Mouse (Mus musculus) gastrocnemius, adult 2 months (tissue): ENCODE results near the gene Snrnp35. TPM values are rescaled to one million over a fixed set of nuclear protein-coding genes. Genes with fewer than 3 reads are reported as not detected.
A peak's percentile ranks its signal among the peaks of the same experiment; 100 is the strongest.

Source experiments
- DNase-seq: peaks from one replicate; pipeline ENCODE4 v3.0.0; 2022
- H3K27ac ChIP-seq: fragments of 200-600 bp; 2 replicates; pipeline ENCODE4 v1.8.1; 2022; ENCODE audit warnings: mild to moderate bottlenecking
- H3K4me3 ChIP-seq: fragments of 200-600 bp; 2 replicates; pipeline ENCODE4 v1.8.1; 2022; ENCODE audit warnings: mild to moderate bottlenecking, moderate library complexity
- CTCF ChIP-seq: fragments of 200-600 bp; IDR thresholded peaks from 2 replicates; pipeline ENCODE4 v1.8.1; 2022; ENCODE audit warnings: antibody characterized with exemption, mild to moderate bottlenecking, moderate library complexity
- intact Hi-C: fragments of 180-260 bp; cut with DNase I; formaldehyde crosslinking; loops from one replicate; pipeline ENCODE4 v1.15.1; 2025
- total RNA-seq, 2 experiments: library from RNA; stranded (reverse); gene quantifications; 2 replicates each; pipeline ENCODE4 v1.2.3; 2021

Gene Snrnp35
- total RNA-seq, 2 experiments from 2014 or later: 27.7 to 33.1 TPM

GRCm38 (mm10) chr5:124536776-124537175 lies 53.8 kb downstream of the Snrnp35 start:
- H3K27ac ChIP-seq: peak overlapping the region; percentile 86
- intact Hi-C loops: loop anchor here (5.0 kb wide), 1 partner anchor 174 kb away; the partner anchor contains the start of gene Cdk2ap1
- no peak for TF ChIP-seq CTCF
- peak overlapping the region; percentile 54 for H3K4me3 ChIP-seq
- DNase-seq: peak; percentile 84

- H3K27ac ChIP-seq: peak overlapping the region; percentile 0; the same call in 1 of the 2 replicates
- intact Hi-C loops: loop anchor here (1.0 to 5.0 kb wide), 2 partner anchors 107 to 177 kb away; partner anchors contain the start of gene Cdk2ap1
- no peak overlapping the region for H3K4me3 ChIP-seq
- peak; percentile 63 for DNase-seq
- peak; percentile 73 for TF ChIP-seq CTCF
Measured at GRCm38 (mm10) chr5:124538813-124539792, 56.2 kb downstream of the Snrnp35 start.

GRCm38 (mm10) chr5:124539905-124540304 lies 57.0 kb downstream of the Snrnp35 start:
- TF ChIP-seq CTCF: no peak
- intact Hi-C loops: loop anchor here (5.0 kb wide), 1 partner anchor 178 kb away; the partner anchor contains the start of gene Cdk2ap1
- no peak for DNase-seq
- Histone ChIP-seq H3K27ac (peak overlapping the region; percentile 87), H3K4me3 (peak overlapping the region; percentile 95)

GRCm38 (mm10) chr5:124540383-124540786 lies 57.5 kb downstream of the Snrnp35 start, which contains the start of gene Tmed2:
Tmed2 (plus strand) TSS chr5:124540695.
- intact Hi-C loops: no loop called here
- DNase-seq: peak; percentile 97
- Histone ChIP-seq H3K4me3 (peak within 1 kb of the TSS; percentile 95), H3K27ac (peak within 1 kb of the TSS; percentile 93)
- TF ChIP-seq CTCF: peak; percentile 48

Other genes starting within 250 kb of the Snrnp35 start
- 10 to 100 TPM; 18.1 to 28.4 TPM for gene Pitpnm2, start 233.4 kb upstream of the Snrnp35 start, total RNA-seq
- gene Mphosph9, start 155.2 kb upstream of the Snrnp35 start, total RNA-seq: 1 to 10 TPM; 2.7 to 3.4 TPM
- gene 2810006K23Rik, start 155.0 kb upstream of the Snrnp35 start, total RNA-seq: 1 to 10 TPM; 6.2 to 8.7 TPM
- 100 to 1,000 TPM; 140 to 141 TPM for gene Cdk2ap1, start 120.1 kb upstream of the Snrnp35 start, total RNA-seq
- gene Sbno1, start 57.1 kb upstream of the Snrnp35 start, total RNA-seq: 10 to 100 TPM; 43.2 to 49.2 TPM
- 100 to 1,000 TPM; 178 to 229 TPM for gene Kmt5a, start 43.2 kb upstream of the Snrnp35 start, total RNA-seq
- 1 to 10 TPM; 4.6 to 4.7 TPM for gene Rilpl2, start 4.8 kb upstream of the Snrnp35 start, total RNA-seq
- gene Rilpl1, start 48.3 kb downstream of the Snrnp35 start, total RNA-seq: 100 to 1,000 TPM; 243 to 286 TPM
- gene Tmed2, start 57.6 kb downstream of the Snrnp35 start, total RNA-seq: 100 to 1,000 TPM; 144 to 170 TPM
- 1 to 10 TPM; 4.5 to 4.8 TPM for gene Ddx55, start 69.7 kb downstream of the Snrnp35 start, total RNA-seq
- 10 to 100 TPM; 36.7 to 38.5 TPM for gene Eif2b1, start 96.0 kb downstream of the Snrnp35 start, total RNA-seq
- 10 to 100 TPM; 15.4 to 16.3 TPM for gene Gtf2h3, start 96.0 kb downstream of the Snrnp35 start, total RNA-seq
- gene Atp6v0a2, start 145.4 kb downstream of the Snrnp35 start, total RNA-seq: 10 to 100 TPM; 27.7 to 34.3 TPM
- gene Dnah10, start 242.0 kb downstream of the Snrnp35 start, total RNA-seq: under 1 TPM; 0.03 to 0.22 TPM